Mouse (Mus musculus) adipocyte (in vitro differentiated cells): ENCODE measurements around the gene Gm17535.
"Not testable (repeated sequence)": the region's sequence is repeated elsewhere in the genome, so short reads cannot be mapped to it uniquely, and the experiment has no call there.

Experiments used
- DNase-seq: peaks from one replicate; pipeline ENCODE4 v3.0.0-alpha.2; 2016; ENCODE audit warnings: low spot score

Gene Gm17535

DNA sequence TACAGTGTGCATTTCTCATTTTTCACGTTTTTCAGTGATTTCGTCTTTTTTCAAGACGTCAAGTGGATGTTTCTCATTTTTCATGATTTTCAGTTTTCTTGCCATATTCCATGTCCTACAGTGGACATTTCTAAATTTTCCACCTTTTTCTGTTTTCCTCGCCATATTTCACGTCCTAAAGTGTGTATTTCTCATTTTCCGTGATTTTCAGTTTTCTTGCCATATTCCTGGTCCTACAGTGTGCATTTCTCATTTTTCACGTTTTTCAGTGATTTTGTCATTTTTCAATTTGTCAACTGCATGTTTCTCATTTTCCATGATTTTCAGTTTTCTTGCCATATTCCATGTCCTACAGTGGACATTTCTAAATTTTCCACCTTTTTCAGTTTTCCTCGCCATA is at the start of gene Gm17535:
Gene Gm17535 (plus strand): TSS at position 301 of the 400 bp plus-strand sequence.
- not testable (repeated sequence) for DNase-seq

DNA sequence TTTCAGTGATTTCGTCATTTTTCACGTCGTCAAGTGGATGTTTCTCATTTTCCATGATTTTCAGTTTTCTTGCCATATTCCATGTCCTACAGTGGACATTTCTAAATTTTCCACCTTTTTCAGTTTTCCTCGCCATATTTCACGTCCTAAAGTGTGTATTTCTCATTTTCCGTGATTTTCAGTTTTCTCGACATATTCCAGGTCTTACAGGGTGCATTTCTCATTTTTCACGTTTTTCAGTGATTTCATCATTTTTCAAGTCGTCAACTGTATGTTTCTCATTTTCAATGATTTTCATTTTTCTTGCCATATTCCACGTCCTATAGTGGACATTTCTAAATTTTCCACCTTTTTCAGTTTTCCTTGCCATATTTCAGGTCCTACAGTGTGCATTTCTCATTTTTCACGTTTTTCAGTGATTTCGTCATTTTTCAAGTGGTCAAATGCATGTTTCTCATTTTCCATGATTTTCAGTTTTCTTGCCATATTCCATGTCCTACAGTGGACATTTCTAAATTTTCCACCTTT is 33.9 kb upstream of the Gm17535 start, which contains the start of gene Gm10722:
Gene Gm10722 (plus strand): TSS at position 478 of the 528 bp plus-strand sequence.
- peak; percentile 69 for DNase-seq

DNA sequence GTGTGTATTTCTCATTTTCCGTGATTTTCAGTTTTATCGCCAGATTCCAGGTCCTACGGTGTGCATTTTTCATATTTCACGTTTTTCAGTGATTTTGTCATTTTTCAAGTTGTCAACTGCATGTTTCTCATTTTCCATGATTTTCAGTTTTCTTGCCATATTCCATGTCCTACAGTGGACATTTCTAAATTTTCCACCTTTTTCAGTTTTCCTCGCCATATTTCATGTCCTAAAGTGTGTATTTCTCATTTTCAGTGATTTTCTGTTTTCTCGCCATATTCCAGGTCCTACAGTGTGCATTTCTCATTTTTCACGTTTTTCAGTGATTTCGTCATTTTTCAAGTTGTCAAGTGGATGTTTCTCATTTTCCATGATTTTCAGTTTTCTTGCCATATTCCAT is 33.4 kb upstream of the Gm17535 start:
- not testable (repeated sequence) for DNase-seq

DNA sequence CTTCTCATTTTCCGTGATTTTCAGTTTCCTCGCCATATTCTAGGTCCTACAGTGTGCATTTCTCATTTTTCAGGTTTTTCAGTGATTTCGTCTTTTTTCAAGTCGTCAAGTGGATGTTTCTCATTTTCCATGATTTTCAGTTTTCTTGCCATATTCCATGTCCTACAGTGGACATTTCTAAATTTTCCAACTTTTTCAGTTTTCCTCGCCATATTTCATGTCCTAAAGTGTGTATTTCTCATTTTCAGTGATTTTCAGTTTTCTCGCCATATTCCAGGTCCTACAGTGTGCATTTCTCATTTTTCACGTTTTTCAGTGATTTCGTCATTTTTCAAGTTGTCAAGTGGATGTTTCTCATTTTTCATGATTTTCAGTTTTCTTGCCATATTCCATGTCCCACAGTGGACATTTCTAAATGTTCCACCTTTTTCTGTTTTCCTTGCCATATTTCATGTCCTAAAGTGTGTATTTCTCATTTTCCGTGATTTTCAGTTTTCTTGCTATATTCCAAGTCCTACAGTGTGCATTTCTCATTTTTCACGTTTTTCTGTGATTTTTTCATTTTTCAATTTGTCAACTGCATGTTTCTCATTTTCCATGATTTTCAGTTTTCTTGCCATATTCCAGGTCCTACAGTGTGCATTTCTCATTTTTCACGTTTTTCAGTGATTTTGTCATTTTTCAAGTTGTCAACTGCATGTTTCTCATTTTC is 32.3 kb upstream of the Gm17535 start:
- DNase-seq: peak; percentile 25

DNA sequence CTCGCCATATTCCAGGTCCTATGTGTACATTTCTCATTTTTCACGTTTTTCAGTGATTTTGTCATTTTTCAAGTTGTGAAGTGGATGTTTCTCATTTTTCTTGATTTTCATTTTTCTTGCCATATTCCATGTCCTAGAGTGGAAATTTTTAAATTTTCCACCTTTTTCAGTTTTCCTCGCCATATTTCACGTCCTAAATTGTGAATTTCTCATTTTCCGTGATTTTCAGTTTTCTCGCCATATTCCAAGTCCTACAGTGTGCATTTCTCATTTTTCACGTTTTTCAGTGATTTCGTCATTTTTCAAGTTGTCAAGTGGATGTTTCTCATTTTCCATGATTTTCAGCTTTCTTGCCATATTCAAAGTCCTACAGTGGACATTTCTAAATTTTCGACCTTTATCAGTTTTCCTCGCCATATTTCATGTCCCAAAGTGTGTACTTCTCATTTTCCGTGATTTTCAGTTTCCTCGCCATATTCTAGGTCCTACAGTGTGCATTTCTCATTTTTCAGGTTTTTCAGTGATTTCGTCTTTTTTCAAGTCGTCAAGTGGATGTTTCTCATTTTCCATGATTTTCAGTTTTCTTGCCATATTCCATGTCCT is 31.5 kb upstream of the Gm17535 start, which contains the start of gene Gm11168:
Gene Gm11168 (plus strand): TSS at position 553 of the 603 bp plus-strand sequence.
- DNase-seq: not testable (repeated sequence)

DNA sequence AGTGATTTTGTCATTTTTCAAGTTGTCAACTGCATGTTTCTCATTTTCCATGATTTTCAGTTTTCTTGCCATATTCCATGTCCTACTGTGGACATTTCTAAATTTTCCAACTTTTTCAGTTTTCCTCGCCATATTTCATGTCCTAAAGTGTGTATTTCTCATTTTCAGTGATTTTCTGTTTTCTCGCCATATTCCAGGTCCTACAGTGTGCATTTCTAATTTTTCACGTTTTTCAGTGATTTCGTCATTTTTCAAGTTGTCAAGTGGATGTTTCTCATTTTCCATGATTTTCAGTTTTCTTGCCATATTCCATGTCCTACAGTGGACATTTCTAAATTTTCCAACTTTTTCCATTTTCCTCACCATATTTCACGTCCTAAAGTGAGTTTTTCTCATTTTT is 28.2 kb upstream of the Gm17535 start:
- DNase-seq: not testable (repeated sequence)

DNA sequence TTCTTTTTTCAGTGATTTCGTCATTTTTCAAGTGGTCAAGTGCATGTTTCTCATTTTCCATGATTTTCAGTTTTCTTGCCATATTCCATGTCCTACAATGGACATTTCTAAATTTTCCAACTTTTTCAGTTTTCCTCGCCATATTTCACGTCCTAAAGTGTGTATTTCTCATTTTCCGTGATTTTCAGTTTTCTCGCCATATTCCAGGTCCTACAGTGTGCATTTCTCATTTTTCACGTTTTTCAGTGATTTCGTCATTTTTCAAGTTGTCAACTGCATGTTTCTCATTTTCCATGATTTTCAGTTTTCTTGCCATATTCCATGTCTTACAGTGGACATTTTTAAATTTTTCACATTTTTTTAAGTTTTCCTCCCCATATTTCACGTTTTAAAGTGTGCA is 27.8 kb upstream of the Gm17535 start:
- DNase-seq: not testable (repeated sequence)

DNA sequence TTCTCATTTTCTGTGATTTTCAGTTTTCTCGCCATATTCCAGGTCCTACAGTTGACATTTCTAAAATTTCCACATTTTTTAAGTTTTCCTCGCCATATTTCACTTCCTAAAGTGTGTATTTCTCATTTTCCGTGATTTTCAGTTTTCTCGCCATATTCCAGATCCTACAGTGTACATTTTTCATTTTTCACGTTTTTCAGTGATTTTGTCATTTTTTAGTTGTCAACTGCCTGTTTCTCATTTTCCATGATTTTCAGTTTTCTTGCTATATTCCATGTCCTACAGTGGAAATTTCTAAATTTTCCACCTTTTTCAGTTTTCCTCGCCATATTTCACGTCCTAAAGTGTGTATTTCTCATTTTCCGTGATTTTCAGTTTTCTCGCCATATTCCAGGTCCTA is 27.1 kb upstream of the Gm17535 start:
- DNase-seq: peak; percentile 39

DNA sequence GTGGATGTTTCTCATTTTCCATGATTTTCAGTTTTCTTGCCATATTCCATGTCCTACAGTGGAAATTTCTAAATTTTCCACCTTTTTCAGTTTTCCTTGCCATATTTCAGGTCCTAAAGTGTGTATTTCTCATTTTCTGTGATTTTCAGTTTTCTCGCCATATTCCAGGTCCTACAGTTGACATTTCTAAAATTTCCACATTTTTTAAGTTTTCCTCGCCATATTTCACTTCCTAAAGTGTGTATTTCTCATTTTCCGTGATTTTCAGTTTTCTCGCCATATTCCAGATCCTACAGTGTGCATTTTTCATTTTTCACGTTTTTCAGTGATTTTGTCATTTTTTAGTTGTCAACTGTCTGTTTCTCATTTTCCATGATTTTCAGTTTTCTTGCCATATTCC is 25.1 kb upstream of the Gm17535 start:
- DNase-seq: not testable (repeated sequence)

DNA sequence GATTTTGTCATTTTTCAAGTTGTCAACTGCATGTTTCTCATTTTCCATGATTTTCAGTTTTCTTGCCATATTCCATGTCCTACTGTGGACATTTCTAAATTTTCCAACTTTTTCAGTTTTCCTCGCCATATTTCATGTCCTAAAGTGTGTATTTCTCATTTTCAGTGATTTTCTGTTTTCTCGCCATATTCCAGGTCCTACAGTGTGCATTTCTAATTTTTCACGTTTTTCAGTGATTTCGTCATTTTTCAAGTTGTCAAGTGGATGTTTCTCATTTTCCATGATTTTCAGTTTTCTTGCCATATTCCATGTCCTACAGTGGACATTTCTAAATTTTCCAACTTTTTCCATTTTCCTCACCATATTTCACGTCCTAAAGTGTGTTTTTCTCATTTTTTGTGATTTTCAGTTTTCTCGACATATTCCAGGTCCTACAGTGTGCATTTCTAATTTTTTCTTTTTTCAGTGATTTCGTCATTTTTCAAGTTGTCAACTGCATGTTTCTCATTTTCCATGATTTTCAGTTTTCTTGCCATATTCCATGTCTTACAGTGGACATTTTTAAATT is 22.3 kb upstream of the Gm17535 start:
- not testable (repeated sequence) for DNase-seq

DNA sequence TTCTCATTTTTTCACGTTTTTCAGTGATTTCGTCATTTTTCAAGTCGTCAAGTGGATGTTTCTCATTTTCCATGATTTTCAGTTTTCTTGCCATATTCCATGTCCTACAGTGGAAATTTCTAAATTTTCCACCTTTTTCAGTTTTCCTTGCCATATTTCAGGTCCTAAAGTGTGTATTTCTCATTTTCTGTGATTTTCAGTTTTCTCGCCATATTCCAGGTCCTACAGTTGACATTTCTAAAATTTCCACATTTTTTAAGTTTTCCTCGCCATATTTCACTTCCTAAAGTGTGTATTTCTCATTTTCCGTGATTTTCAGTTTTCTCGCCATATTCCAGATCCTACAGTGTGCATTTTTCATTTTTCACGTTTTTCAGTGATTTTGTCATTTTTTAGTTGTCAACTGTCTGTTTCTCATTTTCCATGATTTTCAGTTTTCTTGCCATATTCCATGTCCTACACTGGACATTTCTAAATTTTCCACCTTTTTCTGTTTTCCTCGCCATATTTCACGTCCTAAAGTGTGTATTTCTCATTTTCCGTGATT is 21.6 kb upstream of the Gm17535 start, which contains the start of gene Gm10721:
Gene Gm10721 (plus strand): TSS at position 408 of the 547 bp plus-strand sequence.
- not testable (repeated sequence) for DNase-seq

DNA sequence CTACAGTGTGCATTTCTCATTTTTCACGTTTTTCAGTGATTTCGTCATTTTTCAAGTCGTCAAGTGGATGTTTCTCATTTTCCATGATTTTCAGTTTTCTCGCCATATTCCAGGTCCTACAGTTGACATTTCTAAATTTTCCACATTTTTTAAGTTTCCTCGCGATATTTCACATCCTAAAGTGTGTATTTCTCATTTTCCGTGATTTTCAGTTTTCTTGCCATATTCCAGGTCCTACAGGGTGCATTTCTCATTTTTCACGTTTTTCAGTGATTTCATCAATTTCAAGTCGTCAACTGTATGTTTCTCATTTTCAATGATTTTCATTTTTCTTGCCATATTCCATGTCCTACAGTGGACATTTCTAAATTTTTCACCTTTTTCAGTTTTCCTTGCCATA is 19.0 kb upstream of the Gm17535 start, which contains the start of gene Gm10720:
Gene Gm10720 (plus strand): TSS at position 301 of the 400 bp plus-strand sequence.
- DNase-seq: not testable (repeated sequence)

DNA sequence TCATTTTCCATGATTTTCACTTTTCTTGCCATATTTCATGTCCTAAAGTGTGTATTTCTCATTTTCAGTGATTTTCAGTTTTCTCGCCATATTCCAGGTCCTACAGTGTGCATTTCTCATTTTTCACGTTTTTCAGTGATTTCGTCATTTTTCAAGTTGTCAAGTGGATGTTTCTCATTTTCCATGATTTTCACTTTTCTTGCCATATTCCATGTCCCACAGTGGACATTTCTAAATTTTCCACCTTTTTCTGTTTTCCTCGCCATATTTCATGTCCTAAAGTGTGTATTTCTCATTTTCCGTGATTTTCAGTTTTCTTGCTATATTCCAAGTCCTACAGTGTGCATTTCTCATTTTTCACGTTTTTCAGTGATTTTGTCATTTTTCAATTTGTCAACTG is 18.5 kb upstream of the Gm17535 start:
- DNase-seq: not testable (repeated sequence)

DNA sequence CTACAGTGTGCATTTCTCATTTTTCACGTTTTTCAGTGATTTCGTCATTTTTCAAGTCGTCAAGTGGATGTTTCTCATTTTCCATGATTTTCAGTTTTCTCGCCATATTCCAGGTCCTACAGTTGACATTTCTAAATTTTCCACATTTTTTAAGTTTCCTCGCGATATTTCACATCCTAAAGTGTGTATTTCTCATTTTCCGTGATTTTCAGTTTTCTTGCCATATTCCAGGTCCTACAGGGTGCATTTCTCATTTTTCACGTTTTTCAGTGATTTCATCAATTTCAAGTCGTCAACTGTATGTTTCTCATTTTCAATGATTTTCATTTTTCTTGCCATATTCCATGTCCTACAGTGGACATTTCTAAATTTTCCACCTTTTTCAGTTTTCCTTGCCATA is 17.3 kb upstream of the Gm17535 start, which contains the start of gene Gm10719:
Gene Gm10719 (plus strand): TSS at position 301 of the 400 bp plus-strand sequence.
- DNase-seq: not testable (repeated sequence)

DNA sequence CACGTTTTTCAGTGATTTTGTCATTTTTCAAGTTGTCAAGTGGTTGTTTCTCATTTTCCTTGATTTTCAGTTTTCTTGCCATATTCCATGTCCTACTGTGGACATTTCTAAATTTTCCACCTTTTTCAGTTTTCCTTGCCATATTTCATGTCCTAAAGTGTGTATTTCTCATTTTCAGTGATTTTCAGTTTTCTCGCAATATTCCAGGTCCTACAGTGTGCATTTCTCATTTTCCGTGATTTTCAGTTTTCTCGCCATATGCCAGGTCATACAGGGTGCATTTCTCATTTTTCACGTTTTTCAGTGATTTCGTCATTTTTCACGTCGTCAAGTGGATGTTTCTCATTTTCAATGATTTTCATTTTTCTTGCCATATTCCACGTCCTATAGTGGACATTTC is 15.5 kb upstream of the Gm17535 start:
- DNase-seq: not testable (repeated sequence)

DNA sequence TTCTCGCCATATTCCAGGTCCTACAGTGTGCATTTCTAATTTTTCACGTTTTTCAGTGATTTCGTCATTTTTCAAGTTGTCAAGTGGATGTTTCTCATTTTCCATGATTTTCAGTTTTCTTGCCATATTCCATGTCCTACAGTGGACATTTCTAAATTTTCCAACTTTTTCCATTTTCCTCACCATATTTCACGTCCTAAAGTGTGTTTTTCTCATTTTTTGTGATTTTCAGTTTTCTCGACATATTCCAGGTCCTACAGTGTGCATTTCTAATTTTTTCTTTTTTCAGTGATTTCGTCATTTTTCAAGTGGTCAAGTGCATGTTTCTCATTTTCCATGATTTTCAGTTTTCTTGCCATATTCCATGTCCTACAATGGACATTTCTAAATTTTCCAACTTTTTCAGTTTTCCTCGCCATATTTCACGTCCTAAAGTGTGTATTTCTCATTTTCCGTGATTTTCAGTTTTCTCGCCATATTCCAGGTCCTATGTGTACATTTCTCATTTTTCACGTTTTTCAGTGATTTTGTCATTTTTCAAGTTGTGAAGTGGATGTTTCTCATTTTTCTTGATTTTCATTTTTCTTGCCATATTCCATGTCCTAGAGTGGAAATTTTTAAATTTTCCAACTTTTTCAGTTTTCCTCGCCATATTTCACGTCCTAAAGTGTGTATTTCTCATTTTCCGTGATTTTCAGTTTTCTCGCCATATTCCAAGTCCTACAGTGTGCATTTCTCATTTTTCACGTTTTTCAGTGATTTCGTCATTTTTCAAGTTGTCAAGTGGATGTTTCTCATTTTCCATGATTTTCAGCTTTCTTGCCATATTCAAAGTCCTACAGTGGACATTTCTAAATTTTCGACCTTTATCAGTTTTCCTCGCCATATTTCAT is 14.3 kb upstream of the Gm17535 start:
- DNase-seq: not testable (repeated sequence)

DNA sequence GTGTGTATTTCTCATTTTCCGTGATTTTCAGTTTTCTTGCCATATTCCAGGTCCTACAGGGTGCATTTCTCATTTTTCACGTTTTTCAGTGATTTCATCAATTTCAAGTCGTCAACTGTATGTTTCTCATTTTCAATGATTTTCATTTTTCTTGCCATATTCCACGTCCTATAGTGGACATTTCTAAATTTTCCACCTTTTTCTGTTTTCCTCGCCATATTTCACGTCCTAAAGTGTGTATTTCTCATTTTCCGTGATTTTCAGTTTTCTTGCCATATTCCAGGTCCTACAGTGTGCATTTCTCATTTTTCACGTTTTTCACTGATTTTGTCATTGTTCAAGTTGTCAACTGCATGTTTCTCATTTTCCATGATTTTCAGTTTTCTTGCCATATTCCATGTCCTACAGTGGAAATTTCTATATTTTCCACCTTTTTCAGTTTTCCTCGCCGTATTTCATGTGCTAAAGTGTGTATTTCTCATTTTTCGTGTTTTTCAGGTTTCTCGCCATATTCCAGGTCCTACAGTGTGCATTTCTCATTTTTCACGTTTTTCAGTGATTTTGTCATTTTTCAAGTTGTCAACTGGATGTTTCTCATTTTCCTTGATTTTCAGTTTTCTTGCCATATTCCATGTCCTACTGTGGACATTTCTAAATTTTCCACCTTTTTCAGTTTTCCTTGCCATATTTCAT is 11.9 kb upstream of the Gm17535 start:
- DNase-seq: peak; percentile 33

DNA sequence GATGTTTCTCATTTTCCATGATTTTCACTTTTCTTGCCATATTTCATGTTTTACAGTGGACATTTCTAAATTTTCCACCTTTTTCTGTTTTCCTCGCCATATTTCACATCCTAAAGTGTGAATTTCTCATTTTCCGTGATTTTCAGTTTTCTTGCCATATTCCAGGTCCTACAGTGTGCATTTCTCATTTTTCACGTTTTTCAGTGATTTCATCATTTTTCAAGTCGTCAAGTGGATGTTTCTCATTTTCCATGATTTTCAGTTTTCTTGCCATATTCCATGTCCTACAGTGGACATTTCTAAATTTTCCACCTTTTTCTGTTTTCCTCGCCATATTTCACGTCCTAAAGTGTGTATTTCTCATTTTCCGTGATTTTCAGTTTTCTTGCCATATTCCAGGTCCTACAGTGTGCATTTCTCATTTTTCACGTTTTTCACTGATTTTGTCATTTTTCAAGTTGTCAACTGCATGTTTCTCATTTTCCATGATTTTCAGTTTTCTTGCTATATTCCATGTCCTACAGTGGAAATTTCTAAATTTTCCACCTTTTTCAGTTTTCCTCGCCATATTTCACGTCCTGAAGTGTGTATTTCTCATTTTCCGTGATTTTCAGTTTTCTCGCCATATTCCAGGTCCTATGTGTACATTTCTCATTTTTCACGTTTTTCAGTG is 11.0 kb upstream of the Gm17535 start, which contains the start of gene Gm10718:
Gene Gm10718 (plus strand): TSS at position 236 of the 673 bp plus-strand sequence.
- DNase-seq: not testable (repeated sequence)

DNA sequence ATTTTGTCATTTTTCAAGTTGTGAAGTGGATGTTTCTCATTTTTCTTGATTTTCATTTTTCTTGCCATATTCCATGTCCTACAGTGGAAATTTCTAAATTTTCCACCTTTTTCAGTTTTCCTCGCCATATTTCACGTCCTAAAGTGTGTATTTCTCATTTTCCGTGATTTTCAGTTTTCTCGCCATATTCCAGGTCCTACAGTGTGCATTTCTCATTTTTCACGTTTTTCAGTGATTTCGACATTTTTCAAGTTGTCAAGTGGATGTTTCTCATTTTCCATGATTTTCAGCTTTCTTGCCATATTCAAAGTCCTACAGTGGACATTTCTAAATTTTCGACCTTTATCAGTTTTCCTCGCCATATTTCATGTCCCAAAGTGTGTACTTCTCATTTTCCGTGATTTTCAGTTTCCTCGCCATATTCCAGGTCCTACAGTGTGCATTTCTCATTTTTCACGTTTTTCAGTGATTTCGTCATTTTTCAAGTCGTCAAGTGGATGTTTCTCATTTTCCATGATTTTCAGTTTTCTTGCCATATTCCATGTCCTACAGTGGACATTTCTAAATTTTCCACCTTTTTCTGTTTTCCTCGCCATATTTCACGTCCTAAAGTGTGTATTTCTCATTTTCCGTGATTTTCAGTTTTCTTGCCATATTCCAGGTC is 10.3 kb upstream of the Gm17535 start:
- DNase-seq: not testable (repeated sequence)
